Mouse (Mus musculus) hindbrain, embryonic 10.5 days (tissue): Measurements from ENCODE around the gene H2-T3. TPM values are rescaled to one million over a fixed set of nuclear protein-coding genes. Genes with fewer than 3 reads are reported as not detected.
A peak's percentile ranks its signal among the peaks of the same experiment; 100 is the strongest.
"Not testable (repeated sequence)": the region's sequence is repeated elsewhere in the genome, so short reads cannot be mapped to it uniquely, and the experiment has no call there.

ENCODE experiments used
- DNase-seq: peaks from one replicate; pipeline ENCODE4 v3.0.0-alpha.2; 2017; ENCODE audit warnings: low spot score
- H3K27ac ChIP-seq: fragments of 300-500 bp; sonication (generic); 2 replicates; pipeline ENCODE4 v1.5.1; 2016; ENCODE audit warnings: mild to moderate bottlenecking, moderate library complexity
- H3K27me3 ChIP-seq: fragments of 300-500 bp; sonication (generic); 2 replicates; pipeline ENCODE4 v1.6.1; 2016; ENCODE audit warnings: mild to moderate bottlenecking; ENCODE audit not compliant: poor library complexity, insufficient read depth, severe bottlenecking
- H3K36me3 ChIP-seq: fragments of 300-500 bp; sonication (generic); 2 replicates; pipeline ENCODE4 v1.6.1; 2016; ENCODE audit warnings: mild to moderate bottlenecking, moderate library complexity
- H3K4me1 ChIP-seq: fragments of 300-500 bp; sonication (generic); replicated peaks from 2 replicates; pipeline ENCODE4 v1.6.1; 2016; ENCODE audit warnings: mild to moderate bottlenecking
- H3K4me3 ChIP-seq: fragments of 300-500 bp; sonication (generic); 2 replicates; pipeline ENCODE4 v1.5.1; 2016; ENCODE audit warnings: mild to moderate bottlenecking, moderate library complexity
- H3K9me3 ChIP-seq: fragments of 300-500 bp; sonication (generic); 2 replicates; pipeline ENCODE4 v1.6.1; 2016; ENCODE audit warnings: mild to moderate bottlenecking, moderate library complexity
- WGBS: fragments of 180-500 bp; shearing (Covaris S2); methylation state at CpG from one replicate; pipeline ENCODE4 v1.1.7; 2016; 5-methylcytosine and 5-hydroxymethylcytosine counted together
- polyA plus RNA-seq: library from polyadenylated mRNA; unstranded; fragments of >200 nt; fragmentation: Nextera tagmentation; extraction: Ambion mirVana; gene quantifications from 2 replicates; pipeline ENCODE4 v1.2.1, GENCODE M21; 2016

The H2-T3 gene
- polyA plus RNA-seq, 1 experiment from 2014 or later, result not detected

GRCm38 (mm10) chr17:36145861-36146156, 44.3 kb downstream of the H2-T3 start:
- DNase-seq, H3K4me1 ChIP-seq, H3K9me3 ChIP-seq, H3K36me3 ChIP-seq, H3K27ac ChIP-seq: not testable (repeated sequence)
- Histone ChIP-seq H3K4me3 (peak overlapping the region; percentile 49), H3K27me3 (peaks cover 80% of the 10 kb centered on the region)
- WGBS, result 2% methylated on average over 13 of the region's 13 CpGs

GRCm38 (mm10) chr17:36145111-36145860, 44.8 kb downstream of the H2-T3 start:
- Histone ChIP-seq H3K36me3 (no peaks in the 10 kb centered on the region), H3K27ac (no peak overlapping the region), H3K9me3 (no peaks in the 10 kb centered on the region), H3K4me3 (peak overlapping the region; percentile 49), H3K27me3 (peaks cover 80% of the 10 kb centered on the region), H3K4me1 (peaks cover 10% of the 10 kb centered on the region)
- WGBS, result 2% methylated on average over 78 of the region's 78 CpGs
- DNase-seq, result peak; percentile 32

DNA sequence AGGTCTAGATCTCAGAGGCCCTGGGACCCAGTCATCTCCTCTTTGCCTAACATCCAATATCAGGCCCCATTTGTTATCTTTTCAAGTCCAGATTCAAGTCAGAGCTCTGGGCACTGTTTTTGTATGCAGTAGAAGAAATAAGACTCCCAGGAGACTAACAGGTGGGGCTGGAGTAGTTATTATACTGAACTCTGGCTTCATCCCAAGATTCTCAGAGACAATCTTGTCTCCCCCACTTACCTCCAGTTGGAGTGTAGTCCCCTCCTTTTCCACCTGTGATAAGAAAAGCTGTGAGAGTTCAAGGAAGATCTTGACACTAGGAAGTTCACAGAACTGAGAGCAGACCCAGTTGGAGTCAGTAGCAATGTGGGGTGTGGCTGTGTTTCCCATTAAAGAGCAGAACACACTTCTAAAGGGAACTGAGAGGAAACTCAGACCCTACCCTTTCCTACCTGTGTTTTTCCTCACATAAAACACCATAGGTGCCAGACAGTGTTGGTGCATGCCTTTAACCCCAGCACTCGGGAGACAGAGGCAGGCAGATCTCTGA, 53.7 kb downstream of the H2-T3 start:
- not testable (repeated sequence) for H3K4me1 ChIP-seq, H3K4me3 ChIP-seq, DNase-seq, H3K9me3 ChIP-seq, H3K36me3 ChIP-seq, H3K27ac ChIP-seq
- 71% methylated on average over 1 of the region's 1 CpGs for WGBS
- H3K27me3 ChIP-seq, result peaks cover 36% of the 10 kb centered on the region

Other genes starting within 250 kb of the H2-T3 start
- gene Abcf1, start 220.5 kb downstream of the H2-T3 start, polyA plus RNA-seq, result 105 and 116 TPM in 2 replicates
- gene Gnl1, start 210.4 kb downstream of the H2-T3 start, polyA plus RNA-seq, result 50.5 and 55.2 TPM in 2 replicates
- 46.1 and 52.0 TPM in 2 replicates for gene Prr3, start 210.1 kb downstream of the H2-T3 start, polyA plus RNA-seq
- gene H2-T24, start 169.7 kb downstream of the H2-T3 start, polyA plus RNA-seq, result 4.3 and 4.9 TPM in 2 replicates
- 4.0 and 4.2 TPM in 2 replicates for gene H2-T23, start 157.4 kb downstream of the H2-T3 start, polyA plus RNA-seq
- 7.4 and 8.9 TPM in 2 replicates for gene H2-T22, start 147.5 kb downstream of the H2-T3 start, polyA plus RNA-seq
- gene Gm6034, start 147.3 kb downstream of the H2-T3 start, polyA plus RNA-seq, result not detected in 2 replicates
- not detected in 2 replicates for gene Gm11127, start 131.9 kb downstream of the H2-T3 start, polyA plus RNA-seq
- not detected in 2 replicates for gene Gm19684, start 68.6 kb downstream of the H2-T3 start, polyA plus RNA-seq
- not detected in 2 replicates for gene Gm7030, start 60.9 kb downstream of the H2-T3 start, polyA plus RNA-seq
- gene Gm8909, start 21.8 kb downstream of the H2-T3 start, polyA plus RNA-seq, result 0.22 TPM in 1 of 2 replicates, not detected in the other
- 98.6 and 110 TPM in 2 replicates for gene Rpp21, start 67.8 kb upstream of the H2-T3 start, polyA plus RNA-seq
- 21.1 and 23.8 TPM in 2 replicates for gene Trim39, start 82.0 kb upstream of the H2-T3 start, polyA plus RNA-seq
- 0.20 and 0.22 TPM in 2 replicates for gene H2-M10.2, start 96.2 kb upstream of the H2-T3 start, polyA plus RNA-seq
- gene H2-M10.1, start 135.9 kb upstream of the H2-T3 start, polyA plus RNA-seq, result not detected in 2 replicates
- not detected in 2 replicates for gene H2-M10.3, start 178.1 kb upstream of the H2-T3 start, polyA plus RNA-seq